Mouse (Mus musculus) midbrain, embryonic 10.5 days (tissue): ENCODE measurements around the gene Urad. TPM values are rescaled to one million over a fixed set of nuclear protein-coding genes. Genes with fewer than 3 reads are reported as not detected.
A peak's percentile ranks its signal among the peaks of the same experiment; 100 is the strongest.

ENCODE experiments used
- DNase-seq: peaks from one replicate; pipeline ENCODE4 v3.0.0-alpha.2; 2017; ENCODE audit warnings: low spot score
- H3K27ac ChIP-seq: fragments of 300-500 bp; sonication (generic); replicated peaks from 2 replicates; pipeline ENCODE4 v1.5.1; 2016; ENCODE audit warnings: mild to moderate bottlenecking
- H3K27me3 ChIP-seq: fragments of 300-500 bp; sonication (generic); 2 replicates; pipeline ENCODE4 v1.6.1; 2016; ENCODE audit warnings: low read depth, mild to moderate bottlenecking; ENCODE audit not compliant: poor library complexity, severe bottlenecking
- H3K36me3 ChIP-seq: fragments of 300-500 bp; sonication (generic); 2 replicates; pipeline ENCODE4 v1.6.1; 2016; ENCODE audit warnings: mild to moderate bottlenecking, moderate library complexity
- H3K4me1 ChIP-seq: fragments of 300-500 bp; sonication (generic); 2 replicates; pipeline ENCODE4 v1.6.1; 2016
- H3K4me3 ChIP-seq: fragments of 300-500 bp; sonication (generic); 2 replicates; pipeline ENCODE4 v1.5.1; 2016; ENCODE audit warnings: mild to moderate bottlenecking, moderate library complexity
- H3K9me3 ChIP-seq: fragments of 300-500 bp; sonication (generic); replicated peaks from 2 replicates; pipeline ENCODE4 v1.6.1; 2016; ENCODE audit warnings: mild to moderate bottlenecking
- WGBS: fragments of 180-500 bp; shearing (Covaris S2); methylation state at CpG from one replicate; pipeline ENCODE4 v1.1.7; 2016; 5-methylcytosine and 5-hydroxymethylcytosine counted together
- polyA plus RNA-seq: library from polyadenylated mRNA; unstranded; fragments of >200 nt; fragmentation: Nextera tagmentation; extraction: Ambion mirVana; gene quantifications from 2 replicates; pipeline ENCODE4 v1.2.1, GENCODE M21; 2016

Urad gene
- polyA plus RNA-seq, 1 experiment from 2014 or later, result not detected

DNA sequence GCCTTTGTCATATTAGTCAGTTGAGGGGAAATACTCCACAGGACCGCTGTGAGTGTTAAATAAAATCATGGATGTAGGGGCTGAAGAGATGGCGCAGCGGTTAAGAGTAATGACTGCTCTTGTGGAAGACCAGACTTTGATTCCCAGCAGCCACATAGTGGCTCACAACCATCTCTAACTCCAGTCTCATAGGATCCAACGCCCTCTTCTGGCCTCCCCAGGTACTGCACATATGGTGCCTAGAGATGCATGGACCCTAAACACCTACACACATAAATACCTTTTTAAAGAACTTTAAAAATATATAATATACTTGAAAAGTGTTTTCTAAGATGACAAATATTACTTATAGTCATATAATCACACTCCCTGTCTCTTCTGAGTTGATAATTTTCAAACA, 37.9 kb downstream of the Urad start:
- H3K27me3 ChIP-seq, result peaks cover 75% of the 10 kb centered on the region
- DNase-seq, result no peak
- H3K4me1 ChIP-seq, result no peaks in the 10 kb centered on the region
- no peaks in the 10 kb centered on the region for H3K36me3 ChIP-seq
- no peak overlapping the region for H3K4me3 ChIP-seq
- H3K9me3 ChIP-seq, result no peaks in the 10 kb centered on the region
- H3K27ac ChIP-seq, result no peak overlapping the region
- 76% methylated on average over 4 of the region's 4 CpGs for WGBS

DNA sequence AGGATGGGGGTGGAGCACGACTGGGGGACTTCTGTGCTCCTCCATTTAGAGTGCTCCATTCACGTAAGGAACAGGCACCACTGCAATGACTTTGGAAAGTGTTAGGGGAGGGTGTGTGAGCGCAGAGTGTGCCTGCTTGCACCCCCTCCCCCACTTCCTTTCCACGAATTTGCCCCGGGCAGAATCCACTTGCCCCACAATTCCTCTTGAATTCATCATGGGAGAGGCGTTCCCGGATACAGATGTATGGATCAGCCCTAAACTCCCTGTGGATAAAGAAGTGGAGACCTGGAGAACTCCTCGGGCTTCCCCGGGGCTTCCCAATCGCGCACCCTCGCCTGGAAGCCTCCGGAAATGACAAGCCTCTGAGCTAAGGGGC, 44.7 kb downstream of the Urad start:
- no peaks in the 10 kb centered on the region for H3K4me1 ChIP-seq
- H3K27me3 ChIP-seq, result peaks cover 100% of the 10 kb centered on the region
- H3K27ac ChIP-seq, result no peak overlapping the region
- WGBS, result under 1% methylated on average over 13 of the region's 13 CpGs
- no peaks in the 10 kb centered on the region for H3K36me3 ChIP-seq
- no peaks in the 10 kb centered on the region for H3K9me3 ChIP-seq
- no peak overlapping the region for H3K4me3 ChIP-seq
- DNase-seq, result no peak

DNA sequence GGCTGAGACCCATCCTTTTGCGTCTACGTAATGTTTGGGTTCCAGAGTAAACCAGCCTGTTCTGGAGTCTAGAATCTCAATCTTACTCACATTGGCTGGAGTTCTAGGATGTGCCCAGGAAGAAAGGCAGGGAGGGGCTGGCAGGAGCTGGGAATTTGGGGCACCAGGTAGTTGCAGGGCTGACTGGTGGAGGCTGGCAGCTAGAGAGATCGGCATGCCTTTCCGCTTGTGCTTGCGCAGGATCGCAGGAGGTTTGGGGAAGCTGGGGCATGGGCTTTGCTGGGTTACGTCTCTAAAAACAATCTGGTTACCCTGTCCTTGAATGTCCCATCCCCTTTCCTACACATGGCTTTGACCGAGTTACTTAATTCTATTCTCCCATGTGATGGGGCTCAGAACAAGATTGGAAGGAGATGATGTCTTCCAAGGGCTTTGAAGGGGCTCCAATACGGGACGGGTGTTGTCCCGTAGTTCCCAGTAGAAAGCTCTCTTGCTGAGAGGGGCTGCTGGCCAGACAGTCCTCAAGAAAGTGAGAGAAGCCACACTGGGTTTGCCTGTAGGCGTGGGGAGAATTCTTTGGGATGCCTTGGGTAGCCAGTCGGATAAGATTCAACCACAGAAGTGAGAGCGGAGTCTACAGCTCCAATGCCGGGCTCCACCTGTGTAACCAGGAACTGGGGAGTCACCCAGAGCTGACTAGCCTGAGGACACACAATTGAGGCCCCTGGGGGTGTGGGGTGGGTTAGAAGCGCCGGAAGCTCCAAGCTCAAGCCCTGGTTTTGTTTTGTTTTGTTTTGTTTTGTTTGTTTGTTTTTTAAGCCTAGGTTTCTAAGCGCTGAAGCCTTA, 45.3 kb downstream of the Urad start:
- Histone ChIP-seq H3K4me3 (no peak overlapping the region), H3K27me3 (peaks cover 100% of the 10 kb centered on the region), H3K4me1 (no peaks in the 10 kb centered on the region), H3K9me3 (no peaks in the 10 kb centered on the region), H3K36me3 (no peaks in the 10 kb centered on the region), H3K27ac (no peak overlapping the region)
- no peak for DNase-seq
- WGBS, result 1% methylated on average over 18 of the region's 18 CpGs

DNA sequence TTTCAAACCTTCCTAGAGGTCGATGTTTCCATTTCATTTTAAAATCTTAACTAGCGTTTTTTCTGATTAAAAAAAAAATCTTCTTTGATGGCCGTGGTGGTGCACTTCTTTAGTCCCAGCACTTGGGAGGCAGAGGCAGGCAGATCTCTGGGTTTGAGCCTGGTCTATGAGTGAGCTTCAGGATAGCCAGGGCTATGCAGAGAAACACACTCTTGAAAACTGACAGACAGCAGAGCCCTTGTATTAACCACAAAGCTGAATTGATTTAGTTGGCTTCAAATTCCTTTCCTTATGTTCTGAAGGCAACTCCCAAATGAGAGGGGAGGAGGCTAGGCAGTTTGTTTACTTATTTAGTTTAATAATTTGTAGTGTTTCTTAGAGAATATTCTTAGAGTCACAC, 46.5 kb downstream of the Urad start:
- 13% methylated on average over 3 of the region's 3 CpGs for WGBS
- no peak for DNase-seq
- no peak overlapping the region for H3K4me3 ChIP-seq
- no peaks in the 10 kb centered on the region for H3K9me3 ChIP-seq
- H3K36me3 ChIP-seq, result no peaks in the 10 kb centered on the region
- no peak overlapping the region for H3K27ac ChIP-seq
- H3K27me3 ChIP-seq, result peaks cover 100% of the 10 kb centered on the region
- H3K4me1 ChIP-seq, result no peaks in the 10 kb centered on the region; the same call in 1 of the 2 replicates

DNA sequence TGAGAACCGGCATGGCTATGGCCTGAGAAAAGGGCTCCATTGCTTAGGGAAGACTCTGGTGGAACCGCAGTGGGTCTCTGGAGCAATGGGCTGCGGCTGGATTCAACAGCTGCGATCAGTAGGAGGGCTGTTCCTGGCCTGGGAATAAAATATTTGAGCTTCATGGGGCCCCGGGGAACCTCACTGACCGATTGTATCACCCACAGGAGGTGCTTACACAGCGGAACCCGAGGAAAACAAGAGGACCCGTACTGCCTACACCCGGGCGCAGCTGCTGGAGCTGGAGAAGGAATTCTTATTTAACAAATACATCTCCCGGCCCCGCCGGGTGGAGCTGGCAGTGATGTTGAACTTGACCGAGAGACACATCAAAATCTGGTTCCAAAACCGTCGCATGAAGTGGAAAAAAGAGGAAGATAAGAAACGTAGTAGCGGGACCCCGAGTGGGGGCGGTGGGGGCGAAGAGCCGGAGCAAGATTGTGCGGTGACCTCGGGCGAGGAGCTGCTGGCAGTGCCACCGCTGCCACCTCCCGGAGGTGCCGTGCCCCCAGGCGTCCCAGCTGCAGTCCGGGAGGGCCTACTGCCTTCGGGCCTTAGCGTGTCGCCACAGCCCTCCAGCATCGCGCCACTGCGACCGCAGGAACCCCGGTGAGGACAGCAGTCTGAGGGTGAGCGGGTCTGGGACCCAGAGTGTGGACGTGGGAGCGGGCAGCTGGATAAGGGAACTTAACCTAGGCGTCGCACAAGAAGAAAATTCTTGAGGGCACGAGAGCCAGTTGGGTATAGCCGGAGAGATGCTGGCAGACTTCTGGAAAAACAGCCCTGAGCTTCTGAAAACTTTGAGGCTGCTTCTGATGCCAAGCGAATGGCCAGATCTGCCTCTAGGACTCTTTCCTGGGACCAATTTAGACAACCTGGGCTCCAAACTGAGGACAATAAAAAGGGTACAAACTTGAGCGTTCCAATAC, 47.8 kb downstream of the Urad start:
- Histone ChIP-seq H3K36me3 (no peaks in the 10 kb centered on the region), H3K9me3 (no peaks in the 10 kb centered on the region), H3K27ac (no peak overlapping the region), H3K27me3 (peaks cover 100% of the 10 kb centered on the region), H3K4me3 (no peak overlapping the region), H3K4me1 (peaks cover 7% of the 10 kb centered on the region)
- peak; percentile 59 for DNase-seq
- WGBS, result under 1% methylated on average over 48 of the region's 48 CpGs

DNA sequence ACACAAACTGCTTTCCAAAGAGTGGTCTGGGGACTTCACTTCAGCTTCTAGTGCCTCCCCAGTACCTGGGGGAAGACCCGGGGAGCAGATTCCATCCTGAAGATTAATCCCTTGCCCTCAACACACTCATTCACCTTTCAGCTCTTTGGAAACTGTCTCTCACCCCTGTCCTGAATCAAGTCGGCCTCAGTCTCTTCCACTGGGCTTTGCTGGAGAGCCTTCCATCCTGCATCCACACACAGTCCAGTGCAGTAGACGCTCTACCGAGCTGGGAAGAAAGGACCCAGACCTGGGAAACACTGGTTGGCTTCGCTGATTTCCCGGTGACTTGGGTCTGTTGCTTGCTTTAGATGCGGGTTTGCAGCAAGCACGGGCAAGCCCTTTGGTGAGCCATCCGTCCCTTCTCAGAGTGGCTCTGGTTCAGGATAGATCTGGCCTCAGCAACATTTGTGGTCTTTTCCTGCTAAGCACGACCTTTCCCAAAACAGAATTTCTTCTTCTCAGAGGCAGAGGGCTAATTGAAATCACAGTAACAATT, 49.4 kb downstream of the Urad start:
- H3K4me1 ChIP-seq, result peaks cover 7% of the 10 kb centered on the region
- under 1% methylated on average over 10 of the region's 10 CpGs for WGBS
- H3K27ac ChIP-seq, result no peak overlapping the region
- peak; percentile 56 for DNase-seq
- no peak overlapping the region for H3K4me3 ChIP-seq
- H3K27me3 ChIP-seq, result peaks cover 100% of the 10 kb centered on the region
- no peaks in the 10 kb centered on the region for H3K36me3 ChIP-seq
- no peaks in the 10 kb centered on the region for H3K9me3 ChIP-seq

DNA sequence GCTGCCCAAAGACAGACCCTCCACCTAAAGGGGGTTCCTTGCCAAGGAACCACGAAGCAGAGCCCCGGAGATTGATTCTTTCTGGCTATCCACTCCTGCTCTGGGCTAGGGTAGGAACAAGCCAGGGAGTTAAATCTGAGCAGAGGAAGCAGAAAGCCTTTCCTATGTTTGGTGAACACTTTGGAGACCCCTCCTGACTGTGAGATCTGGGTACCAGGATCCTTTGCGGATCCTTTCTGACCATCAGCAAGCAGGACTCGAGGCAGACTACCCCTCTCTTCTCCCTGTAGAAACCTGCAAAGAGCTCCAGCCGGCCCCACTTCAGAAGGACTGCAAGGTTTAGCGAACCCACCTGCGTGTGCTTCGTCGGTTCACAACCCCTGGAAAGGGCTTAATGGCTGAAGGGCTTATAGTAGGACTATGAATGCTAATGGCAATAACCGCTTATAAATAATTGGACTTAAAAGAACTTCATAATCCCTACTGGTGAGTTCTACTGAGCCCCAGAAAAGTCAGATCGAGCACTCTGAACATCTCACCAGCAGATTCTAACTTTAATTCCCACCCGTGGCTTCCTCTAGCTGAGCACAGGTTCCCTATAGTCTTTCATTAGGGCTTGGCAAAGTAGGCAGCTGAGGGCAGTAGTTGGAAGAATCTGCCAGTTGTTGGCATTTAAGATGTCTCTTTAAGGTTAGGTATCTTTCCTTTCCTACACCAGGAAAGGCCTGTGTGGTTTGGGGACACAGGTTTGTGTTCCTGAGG, 50.0 kb downstream of the Urad start:
- H3K4me3 ChIP-seq, result no peak overlapping the region
- no peak overlapping the region for H3K27ac ChIP-seq
- peak; percentile 33 for DNase-seq
- no peaks in the 10 kb centered on the region for H3K36me3 ChIP-seq
- WGBS, result 1% methylated on average over 12 of the region's 12 CpGs
- H3K4me1 ChIP-seq, result peaks cover 7% of the 10 kb centered on the region
- no peaks in the 10 kb centered on the region for H3K9me3 ChIP-seq
- peaks cover 100% of the 10 kb centered on the region for H3K27me3 ChIP-seq

DNA sequence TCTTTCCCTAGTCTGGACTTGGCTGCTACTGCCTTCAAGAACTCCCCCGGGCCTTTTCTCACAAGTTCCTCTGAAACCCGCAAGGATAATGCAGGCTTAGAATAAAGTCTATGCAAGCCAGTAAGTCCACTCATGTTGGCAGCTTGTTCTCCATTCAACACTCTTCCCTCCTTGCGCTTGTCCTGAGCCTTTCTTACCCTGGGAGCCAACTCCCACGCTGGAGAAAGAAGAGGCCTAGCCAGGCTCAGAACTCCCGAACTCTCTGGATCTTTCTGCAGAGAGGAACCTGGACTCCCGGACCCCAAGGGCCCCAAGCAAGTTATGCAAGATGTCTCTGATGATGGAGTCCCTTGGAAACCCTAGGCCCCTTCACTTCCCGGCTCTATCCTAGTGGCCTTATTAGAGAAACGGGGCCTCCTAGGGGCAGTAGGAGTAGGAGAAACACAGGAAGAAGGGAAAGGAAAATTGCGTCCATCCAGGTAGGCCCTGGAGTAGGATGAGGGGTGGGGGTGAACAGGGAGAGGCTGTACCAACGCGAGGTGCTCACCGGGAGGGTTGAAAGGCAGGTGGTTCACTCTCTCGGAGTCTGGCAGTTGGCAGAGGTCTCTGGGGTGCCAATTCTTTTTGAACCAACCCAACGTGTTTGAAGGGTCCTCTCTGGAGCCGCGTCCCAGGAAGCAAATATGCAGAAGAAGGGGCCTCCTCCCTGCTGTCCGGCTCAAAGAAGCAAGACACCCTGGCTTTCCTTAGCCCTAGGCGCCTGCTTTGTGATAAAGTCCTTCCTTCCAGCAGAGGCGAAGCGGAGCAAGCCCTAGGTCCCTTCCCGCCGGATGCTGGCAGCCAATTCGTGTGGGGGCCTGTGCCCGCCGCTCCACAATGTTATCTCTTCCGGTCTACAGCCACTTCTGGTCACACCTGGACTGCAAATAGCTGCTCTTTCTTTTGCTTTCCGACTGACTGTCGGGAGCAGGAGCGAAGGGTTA, 51.3 kb downstream of the Urad start:
- Histone ChIP-seq H3K4me3 (no peak overlapping the region), H3K36me3 (no peaks in the 10 kb centered on the region), H3K27ac (no peak overlapping the region), H3K27me3 (peaks cover 100% of the 10 kb centered on the region), H3K9me3 (no peaks in the 10 kb centered on the region), H3K4me1 (peaks cover 7% of the 10 kb centered on the region)
- 1% methylated on average over 29 of the region's 29 CpGs for WGBS
- peak; percentile 44 for DNase-seq

DNA sequence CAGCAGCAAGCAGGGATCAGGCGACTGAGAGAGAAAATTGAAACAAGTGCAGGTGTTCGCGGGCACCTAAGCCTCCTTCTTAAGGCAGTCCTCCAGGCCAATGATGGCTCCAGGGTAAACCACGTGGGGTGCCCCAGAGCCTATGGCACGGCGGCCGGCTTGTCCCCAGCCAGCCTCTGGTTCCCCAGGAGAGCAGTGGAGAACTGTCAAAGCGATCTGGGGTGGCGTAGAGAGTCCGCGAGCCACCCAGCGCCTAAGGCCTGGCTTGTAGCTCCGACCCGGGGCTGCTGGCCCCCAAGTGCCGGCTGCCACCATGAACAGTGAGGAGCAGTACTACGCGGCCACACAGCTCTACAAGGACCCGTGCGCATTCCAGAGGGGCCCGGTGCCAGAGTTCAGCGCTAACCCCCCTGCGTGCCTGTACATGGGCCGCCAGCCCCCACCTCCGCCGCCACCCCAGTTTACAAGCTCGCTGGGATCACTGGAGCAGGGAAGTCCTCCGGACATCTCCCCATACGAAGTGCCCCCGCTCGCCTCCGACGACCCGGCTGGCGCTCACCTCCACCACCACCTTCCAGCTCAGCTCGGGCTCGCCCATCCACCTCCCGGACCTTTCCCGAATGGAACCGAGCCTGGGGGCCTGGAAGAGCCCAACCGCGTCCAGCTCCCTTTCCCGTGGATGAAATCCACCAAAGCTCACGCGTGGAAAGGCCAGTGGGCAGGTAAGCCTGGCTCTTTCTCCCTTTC, 52.1 kb downstream of the Urad start, which contains the start of gene Pdx1:
Gene Pdx1 (plus strand): TSS at position 34 of the 747 bp plus-strand sequence.
- peak within 1 kb of the TSS; percentile 28 for H3K4me3 ChIP-seq
- H3K27me3 ChIP-seq, result peaks cover 100% of the 10 kb centered on the region
- H3K36me3 ChIP-seq, result no peaks in the 10 kb centered on the region
- under 1% methylated on average over 44 of the region's 44 CpGs for WGBS
- H3K27ac ChIP-seq, result no peak within 1 kb of the TSS
- peaks cover 7% of the 10 kb centered on the region for H3K4me1 ChIP-seq
- DNase-seq, result peak; percentile 53
- H3K9me3 ChIP-seq, result no peaks in the 10 kb centered on the region

DNA sequence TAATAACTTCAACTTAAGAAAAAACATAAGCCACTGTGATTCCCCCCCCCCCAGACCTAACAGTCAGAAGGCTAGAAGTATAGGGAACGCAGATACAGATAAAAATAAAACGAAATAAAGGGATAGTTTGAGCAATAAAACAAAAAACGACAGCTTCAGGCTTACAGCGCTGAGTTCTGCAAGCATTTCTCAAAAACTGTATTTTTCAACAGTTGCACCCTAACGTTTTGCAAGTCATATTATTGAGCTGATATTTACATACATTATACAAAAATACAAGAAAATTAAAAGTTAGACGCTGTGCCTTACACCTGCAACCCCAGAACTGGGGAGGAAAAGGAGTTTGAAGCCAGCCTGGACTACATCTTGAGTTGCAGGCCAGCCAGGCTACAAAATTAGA, 52.9 kb downstream of the Urad start:
- no peak overlapping the region for H3K4me3 ChIP-seq
- no peaks in the 10 kb centered on the region for H3K9me3 ChIP-seq
- no peak overlapping the region for H3K27ac ChIP-seq
- WGBS, result 5% methylated on average over 6 of the region's 6 CpGs
- H3K27me3 ChIP-seq, result peaks cover 99% of the 10 kb centered on the region
- peaks cover 7% of the 10 kb centered on the region for H3K4me1 ChIP-seq
- no peak for DNase-seq
- H3K36me3 ChIP-seq, result no peaks in the 10 kb centered on the region

DNA sequence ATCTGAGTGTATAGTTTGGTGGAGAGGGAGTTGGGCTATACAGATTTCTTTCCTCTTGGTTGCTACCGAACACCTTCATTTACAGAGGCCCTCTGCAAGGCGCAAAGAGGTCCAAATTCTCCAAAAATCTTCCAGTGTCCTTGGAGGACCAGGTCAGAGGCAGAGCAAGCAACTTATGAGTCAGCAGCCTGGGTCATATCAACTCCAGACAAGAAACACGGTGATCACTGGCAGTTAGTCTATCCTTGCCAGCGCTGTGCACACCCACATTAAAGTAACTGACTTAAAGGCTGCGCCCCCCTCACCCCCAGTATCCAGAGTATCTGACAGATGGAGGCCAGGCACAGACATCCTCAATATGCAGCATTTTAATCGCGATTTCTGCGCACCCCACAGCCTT, 53.5 kb downstream of the Urad start:
- Histone ChIP-seq H3K4me3 (no peak overlapping the region), H3K4me1 (peaks cover 7% of the 10 kb centered on the region), H3K9me3 (no peaks in the 10 kb centered on the region), H3K36me3 (no peaks in the 10 kb centered on the region), H3K27ac (no peak overlapping the region), H3K27me3 (peaks cover 99% of the 10 kb centered on the region)
- peak; percentile 23 for DNase-seq
- 2% methylated on average over 8 of the region's 8 CpGs for WGBS
